Mouse (Mus musculus) MEL (cell line): ENCODE data around the gene Ephx1. TPM values are rescaled to one million over a fixed set of nuclear protein-coding genes. Genes with fewer than 3 reads are reported as not detected.

ENCODE experiments used
- DNase-seq: peaks from one replicate; pipeline ENCODE4 v3.0.0; 2011; ENCODE audit warnings: low read depth, low spot score
- H3K27ac ChIP-seq: 2 replicates; pipeline ENCODE4 v1.5.1; 2012; ENCODE audit warnings: low read depth, mild to moderate bottlenecking, control low read depth, low read length, moderate library complexity; ENCODE audit not compliant: control insufficient read depth
- H3K27me3 ChIP-seq, 2 experiments: fragments of 150-350 bp in 1 of 2; sonication (generic) in 1 of 2; 2 replicates each; pipeline ENCODE4 v1.6.1; 2012; ENCODE audit warnings: low read length in 2 of 2, mild to moderate bottlenecking in 2 of 2, improper control_type of control experiment in 1 of 2, moderate library complexity in 1 of 2; ENCODE audit not compliant: insufficient read depth in 2 of 2, control insufficient read depth in 1 of 2
- H3K36me3 ChIP-seq, 2 experiments: 2 replicates each; pipeline ENCODE4 v1.6.1; 2012 to 2014; ENCODE audit warnings: low read length in 2 of 2, improper control_type of control experiment in 1 of 2, inconsistent platforms in 1 of 2, mild to moderate bottlenecking in 1 of 2; ENCODE audit not compliant: insufficient read depth in 2 of 2, control insufficient read depth in 1 of 2
- H3K4me1 ChIP-seq, 2 experiments: fragments of 150-350 bp in 1 of 2; sonication (generic) in 1 of 2; 2 replicates each; pipeline ENCODE4 v1.6.1; 2012; ENCODE audit warnings: low read length in 2 of 2, improper control_type of control experiment in 1 of 2, mild to moderate bottlenecking in 1 of 2; ENCODE audit not compliant: insufficient read depth in 2 of 2, control insufficient read depth in 1 of 2
- H3K4me3 ChIP-seq, 2 experiments: fragments of 150-350 bp in 1 of 2; sonication (generic) in 1 of 2; 2 replicates each; pipeline ENCODE4 v1.5.1; 2012; ENCODE audit warnings: low read depth in 2 of 2, low read length in 2 of 2, mild to moderate bottlenecking in 2 of 2, moderate library complexity in 2 of 2, control low read depth in 1 of 2, improper control_type of control experiment in 1 of 2; ENCODE audit not compliant: control insufficient read depth in 1 of 2, insufficient read depth in 1 of 2
- H3K79me2 ChIP-seq: 2 replicates; pipeline ENCODE4 v1.6.1; 2012; ENCODE audit warnings: mild to moderate bottlenecking, low read length, moderate library complexity; ENCODE audit not compliant: control insufficient read depth, poor library complexity, insufficient read depth
- H3K9ac ChIP-seq: 2 replicates; pipeline ENCODE4 v1.6.1; 2012; ENCODE audit warnings: low read depth, mild to moderate bottlenecking, control low read depth, low read length, moderate library complexity; ENCODE audit not compliant: control insufficient read depth, poor library complexity, severe bottlenecking
- H3K9me3 ChIP-seq: fragments of 150-350 bp; sonication (generic); replicated peaks from 2 replicates; pipeline ENCODE4 v1.6.1; 2012; ENCODE audit warnings: mild to moderate bottlenecking, low read length, improper control_type of control experiment, moderate library complexity; ENCODE audit not compliant: insufficient read depth
- BHLHE40 ChIP-seq: IDR thresholded peaks from 2 replicates; pipeline ENCODE4 v1.6.1; 2012; ENCODE audit warnings: low read depth, mild to moderate bottlenecking, inconsistent platforms, low read length, improper control_type of control experiment, borderline replicate concordance
- CHD2 ChIP-seq: IDR thresholded peaks from 2 replicates; pipeline ENCODE4 v1.6.1; 2011; ENCODE audit warnings: low read length, improper control_type of control experiment
- CTCF ChIP-seq, 3 experiments: IDR thresholded peaks in 2 of 3; conservative IDR thresholded peaks in 1 of 3; 2 replicates each; pipeline ENCODE4 v1.5.1; 2011 to 2012; ENCODE audit warnings: low read length in 3 of 3, low read depth in 2 of 3, mild to moderate bottlenecking in 2 of 3, improper control_type of control experiment in 1 of 3, inconsistent platforms in 1 of 3, mixed read lengths in 1 of 3, moderate library complexity in 1 of 3; ENCODE audit not compliant: control insufficient read depth in 1 of 3, insufficient read depth in 1 of 3, poor library complexity in 1 of 3, severe bottlenecking in 1 of 3
- E2F4 ChIP-seq: IDR thresholded peaks from 2 replicates; pipeline ENCODE4 v1.6.1; 2011; ENCODE audit warnings: low read depth, low read length, improper control_type of control experiment, borderline replicate concordance
- EP300 ChIP-seq, 2 experiments: IDR thresholded peaks; 2 replicates each; pipeline ENCODE4 v1.6.1; 2011; ENCODE audit warnings: improper control_type of control experiment in 2 of 2, low read length in 2 of 2, low read depth in 1 of 2, mild to moderate bottlenecking in 1 of 2
- ETS1 ChIP-seq: IDR thresholded peaks from 2 replicates; pipeline ENCODE4 v1.6.1; 2012; ENCODE audit warnings: low read depth, mild to moderate bottlenecking, inconsistent platforms, low read length, improper control_type of control experiment, moderate library complexity
- GATA1 ChIP-seq: IDR thresholded peaks from 2 replicates; pipeline ENCODE4 v1.6.1; 2011; ENCODE audit warnings: low read depth, low read length, improper control_type of control experiment
- HCFC1 ChIP-seq: IDR thresholded peaks from 2 replicates; pipeline ENCODE4 v1.6.1; 2012; ENCODE audit warnings: low read depth, mild to moderate bottlenecking, inconsistent platforms, low read length, improper control_type of control experiment, moderate library complexity
- JUND ChIP-seq: IDR thresholded peaks from 2 replicates; pipeline ENCODE4 v1.6.1; 2011; ENCODE audit warnings: low read depth, mild to moderate bottlenecking, improper control_type of control experiment, low read length
- MAZ ChIP-seq: IDR thresholded peaks from 2 replicates; pipeline ENCODE4 v1.6.1; 2012; ENCODE audit warnings: low read depth, mild to moderate bottlenecking, inconsistent platforms, low read length, improper control_type of control experiment
- MEF2A ChIP-seq: IDR thresholded peaks from 2 replicates; pipeline ENCODE4 v1.6.1; 2014; ENCODE audit warnings: low read depth, mild to moderate bottlenecking, inconsistent platforms, low read length, improper control_type of control experiment; ENCODE audit not compliant: poor library complexity, insufficient replicate concordance, severe bottlenecking; ENCODE audit errors: extremely low read depth
- MYC ChIP-seq: IDR thresholded peaks from 2 replicates; pipeline ENCODE4 v1.6.1; 2011; ENCODE audit warnings: low read depth, mild to moderate bottlenecking, low read length, improper control_type of control experiment, moderate library complexity
- POLR2A ChIP-seq, 2 experiments: IDR thresholded peaks; 2 replicates each; pipeline ENCODE4 v1.6.1; 2011 to 2012; ENCODE audit warnings: low read length in 2 of 2, mild to moderate bottlenecking in 2 of 2, control low read depth in 1 of 2, improper control_type of control experiment in 1 of 2, low read depth in 1 of 2, moderate library complexity in 1 of 2; ENCODE audit not compliant: control insufficient read depth in 1 of 2, insufficient read depth in 1 of 2, poor library complexity in 1 of 2
- TBP ChIP-seq: IDR thresholded peaks from 2 replicates; pipeline ENCODE4 v1.8.0; 2011; ENCODE audit warnings: low read depth, low read length, improper control_type of control experiment
- TCF12 ChIP-seq: IDR thresholded peaks from 2 replicates; pipeline ENCODE4 v1.6.1; 2014; ENCODE audit warnings: low read depth, mild to moderate bottlenecking, inconsistent platforms, low read length, improper control_type of control experiment, moderate library complexity
- USF1 ChIP-seq: IDR thresholded peaks from 2 replicates; pipeline ENCODE4 v1.6.1; 2014; ENCODE audit warnings: low read depth, mild to moderate bottlenecking, inconsistent platforms, low read length, improper control_type of control experiment, moderate library complexity
- USF2 ChIP-seq, 2 experiments: IDR thresholded peaks; 2 replicates each; pipeline ENCODE4 v1.6.1; 2011 to 2012; ENCODE audit warnings: improper control_type of control experiment in 2 of 2, low read length in 2 of 2, borderline replicate concordance in 1 of 2, inconsistent platforms in 1 of 2, low read depth in 1 of 2, mild to moderate bottlenecking in 1 of 2; ENCODE audit not compliant: insufficient read depth in 1 of 2
- ZC3H11A ChIP-seq: IDR thresholded peaks from 2 replicates; pipeline ENCODE4 v1.6.1; 2012; ENCODE audit warnings: low read depth, mild to moderate bottlenecking, inconsistent platforms, low read length, improper control_type of control experiment
- polyA plus RNA-seq, 2 experiments: library from polyadenylated mRNA; stranded (reverse) in 1 of 2; unstranded in 1 of 2; fragments of >175 nt in 1 of 2; fragments of >200 nt in 1 of 2; gene quantifications; 2 replicates each; pipeline versions ENCODE4 v1.2.1 to v1.2.4; 2012; ENCODE audit warnings: low replicate concordance in 2 of 2, low read depth in 1 of 2; ENCODE audit not compliant: insufficient read length in 2 of 2, insufficient read depth in 1 of 2, missing spikeins in 1 of 2
- total RNA-seq: library from RNA; depleted of rRNA; stranded (reverse); fragments of 300-350 nt; gene quantifications from 2 replicates; pipeline ENCODE4 v1.2.3, GENCODE M21; 2012

Ephx1 gene
- total and polyA plus RNA-seq, 3 experiments = 0.15 to 0.39 TPM; not detected in 1

- H3K79me2 ChIP-seq = no peaks in the 10 kb centered on the region; the same call in 1 of the 2 replicates
- no peak for TF ChIP-seq CHD2
- no peak for TF ChIP-seq POLR2A (IDR thresholded peaks at IDR 0.05; ENCODE audit: control insufficient read depth in 1 of 2, insufficient read depth in 1 of 2, low read depth in 1 of 2, low read length in 2 of 2, poor library complexity in 1 of 2)
- no peak for TF ChIP-seq TBP
- TF ChIP-seq ZC3H11A = no peak
- no peak for TF ChIP-seq USF2 (IDR thresholded peaks at IDR 0.05; ENCODE audit: borderline replicate concordance in 1 of 2, insufficient read depth in 1 of 2, low read depth in 1 of 2, low read length in 2 of 2)
- no peak for TF ChIP-seq ETS1
- no peak for TF ChIP-seq MEF2A
- no peak for TF ChIP-seq TCF12
- TF ChIP-seq BHLHE40 = no peak
- no peak for TF ChIP-seq E2F4
- no peak for TF ChIP-seq GATA1
- TF ChIP-seq HCFC1 = no peak
- no peak for TF ChIP-seq EP300 (IDR thresholded peaks at IDR 0.05; ENCODE audit: low read depth in 1 of 2, low read length in 2 of 2)
- TF ChIP-seq MYC = no peak
- no peak for TF ChIP-seq MAZ
- TF ChIP-seq JUND = no peak
- TF ChIP-seq USF1 = no peak
- no peaks in the 10 kb centered on the region for H3K9me3 ChIP-seq
- H3K36me3 ChIP-seq = peaks cover 0 to 5% of the 10 kb centered on the region in 2 experiments; a peak in 2 of 4 replicates
- DNase-seq = no peak
- no peaks in the 10 kb centered on the region for H3K27me3 ChIP-seq
- no peak within 1 kb of the TSS for H3K4me3 ChIP-seq
- peaks cover 0 to 4% of the 10 kb centered on the region in 2 experiments; a peak in 2 of 4 replicates for H3K4me1 ChIP-seq
- no peak within 1 kb of the TSS for H3K9ac ChIP-seq
- H3K27ac ChIP-seq = no peak within 1 kb of the TSS
Observed at GRCm38 (mm10) chr1:180934467-180935419, 86.0 kb downstream of the Ephx1 start, which contains the start of gene Lefty1. Gene Lefty1 (plus strand): TSS chr1:180935022.

GRCm38 (mm10) chr1:180933659-180934058 lies 87.0 kb downstream of the Ephx1 start:
- no peak overlapping the region for H3K9ac ChIP-seq
- no peaks in the 10 kb centered on the region for H3K27me3 ChIP-seq
- no peaks in the 10 kb centered on the region for H3K9me3 ChIP-seq
- peaks cover 0 to 5% of the 10 kb centered on the region in 2 experiments; a peak in 2 of 4 replicates for H3K36me3 ChIP-seq
- no peaks in the 10 kb centered on the region; the same call in 1 of the 2 replicates for H3K79me2 ChIP-seq
- H3K4me3 ChIP-seq = no peak overlapping the region
- no peak for TF ChIP-seq CTCF (IDR thresholded peaks at IDR 0.05 in 2 of 3, conservative IDR thresholded peaks at IDR 0.05 in 1 of 3; ENCODE audit: control insufficient read depth in 1 of 3, insufficient read depth in 1 of 3, low read depth in 2 of 3, low read length in 3 of 3, poor library complexity in 1 of 3, severe bottlenecking in 1 of 3)
- no peak for TF ChIP-seq GATA1
- no peak for DNase-seq
- H3K4me1 ChIP-seq = peaks cover 4% of the 10 kb centered on the region in 2 experiments; a peak in 3 of 4 replicates
- no peak overlapping the region for H3K27ac ChIP-seq
